Mouse (Mus musculus) kidney, adult 11 months (tissue): Measurements from ENCODE around the gene Sptbn4.

ENCODE experiments used
- DNase-seq: peaks from one replicate; pipeline ENCODE4 v3.0.0; 2022

Gene Sptbn4

GRCm38 (mm10) chr7:27379836-27380235 lies 67.7 kb downstream of the Sptbn4 start:
- DNase-seq, result no peak

GRCm38 (mm10) chr7:27378431-27378830 lies 69.1 kb downstream of the Sptbn4 start:
- DNase-seq, result no peak

- DNase-seq, result no peak
Measured at GRCm38 (mm10) chr7:27375274-27375673, 72.2 kb downstream of the Sptbn4 start.

GRCm38 (mm10) chr7:27371715-27372462 lies 75.6 kb downstream of the Sptbn4 start:
- DNase-seq, result no peak

GRCm38 (mm10) chr7:27369111-27369510 lies 78.4 kb downstream of the Sptbn4 start:
- no peak for DNase-seq

- DNase-seq, result no peak
Measured at GRCm38 (mm10) chr7:27367976-27368375, 79.5 kb downstream of the Sptbn4 start.

- DNase-seq, result no peak
Measured at GRCm38 (mm10) chr7:27366082-27366844, 81.2 kb downstream of the Sptbn4 start.

- no peak for DNase-seq
Measured at GRCm38 (mm10) chr7:27364379-27364778, 83.1 kb downstream of the Sptbn4 start.

GRCm38 (mm10) chr7:27361283-27361946 lies 86.1 kb downstream of the Sptbn4 start:
- peak; percentile 99 for DNase-seq

GRCm38 (mm10) chr7:27360749-27361148 lies 86.7 kb downstream of the Sptbn4 start:
- no peak for DNase-seq

GRCm38 (mm10) chr7:27359706-27360358 lies 87.7 kb downstream of the Sptbn4 start:
- no peak for DNase-seq

GRCm38 (mm10) chr7:27359162-27359561 lies 88.3 kb downstream of the Sptbn4 start:
- no peak for DNase-seq

- DNase-seq, result no peak
Measured at GRCm38 (mm10) chr7:27357595-27357978, 89.9 kb downstream of the Sptbn4 start.

- no peak for DNase-seq
Measured at GRCm38 (mm10) chr7:27356861-27357594, 90.5 kb downstream of the Sptbn4 start, which contains the start of gene Gm20479. TSS of gene Gm20479 (minus strand) at chr7:27357419.

GRCm38 (mm10) chr7:27356248-27356647 lies 91.2 kb downstream of the Sptbn4 start:
- peak; percentile 38 for DNase-seq

- peak; percentile 87 for DNase-seq
Measured at GRCm38 (mm10) chr7:27355745-27356240, 91.7 kb downstream of the Sptbn4 start, which contains the start of gene Shkbp1. TSS of gene Shkbp1 (minus strand) at chr7:27356019.

GRCm38 (mm10) chr7:27355261-27355660 lies 92.2 kb downstream of the Sptbn4 start:
- no peak for DNase-seq

GRCm38 (mm10) chr7:27354783-27355182 lies 92.7 kb downstream of the Sptbn4 start:
- DNase-seq, result no peak

GRCm38 (mm10) chr7:27354144-27354543 lies 93.3 kb downstream of the Sptbn4 start:
- peak; percentile 57 for DNase-seq

GRCm38 (mm10) chr7:27345444-27345843 lies 102.0 kb downstream of the Sptbn4 start:
- no peak for DNase-seq

GRCm38 (mm10) chr7:27342595-27342994 lies 104.9 kb downstream of the Sptbn4 start:
- DNase-seq, result no peak

- DNase-seq, result no peak
Measured at GRCm38 (mm10) chr7:27339519-27339918, 108.0 kb downstream of the Sptbn4 start.
